Mouse (Mus musculus): ENCODE measurements around the gene Itgb7. TPM values are rescaled to one million over a fixed set of nuclear protein-coding genes. Genes with fewer than 3 reads are reported as not detected.

The Itgb7 gene
- total and polyA plus RNA-seq, 2 experiments from 2014 or later = 1.2 to 2.1 TPM

- Histone ChIP-seq H3K9ac (replicated peaks; ENCODE audit: low read length) (no peak overlapping the region), H3K4me2 (ENCODE audit: low read depth, low read length) (no peak overlapping the region), H3K4me1 (ENCODE audit: insufficient read depth, low read length) (no peaks in the 10 kb centered on the region), H3K27ac (no peak overlapping the region), H3K36me3 (ENCODE audit: insufficient read depth, low read length) (peaks cover 9% of the 10 kb centered on the region; the same call in 1 of the 2 replicates), H3K9me3 (ENCODE audit: low read length) (no peaks in the 10 kb centered on the region), H3K4me3 (ENCODE audit: low read length) (no peak overlapping the region), H3K27me3 (ENCODE audit: insufficient read depth, low read length) (no peaks in the 10 kb centered on the region)
- ATAC-seq (no peak), DNase-seq (ENCODE audit: low spot score) (no peak)
- no peak for TF ChIP-seq CTCF (IDR thresholded peaks at IDR 0.05; ENCODE audit: low read depth)
- WGBS = 60% methylated on average over 6 of the region's 6 CpGs
These were observed 42.9 kb downstream of the Itgb7 start for GRCm38 (mm10) chr15:102188883-102189282.

- no peak overlapping the region for H3K4me2 ChIP-seq (ENCODE audit: low read depth, low read length)
- no peak for DNase-seq (ENCODE audit: low spot score)
- no peak for TF ChIP-seq CTCF (IDR thresholded peaks at IDR 0.05; ENCODE audit: low read depth)
- H3K27ac ChIP-seq = no peak overlapping the region
- H3K36me3 ChIP-seq (ENCODE audit: insufficient read depth, low read length) = peaks cover 9% of the 10 kb centered on the region; the same call in 1 of the 2 replicates
- ATAC-seq = no peak
- no peaks in the 10 kb centered on the region for H3K9me3 ChIP-seq (ENCODE audit: low read length)
- H3K4me3 ChIP-seq (ENCODE audit: low read length) = no peak overlapping the region
- no peak overlapping the region for H3K9ac ChIP-seq (replicated peaks; ENCODE audit: low read length)
- no peaks in the 10 kb centered on the region for H3K4me1 ChIP-seq (ENCODE audit: insufficient read depth, low read length)
- H3K27me3 ChIP-seq (ENCODE audit: insufficient read depth, low read length) = no peaks in the 10 kb centered on the region
- WGBS = 89% methylated on average over 10 of the region's 10 CpGs
These were observed 43.6 kb downstream of the Itgb7 start for GRCm38 (mm10) chr15:102188096-102188495.

GRCm38 (mm10) chr15:102186239-102186638 is 45.5 kb downstream of the Itgb7 start:
- no peak for TF ChIP-seq CTCF (IDR thresholded peaks at IDR 0.05; ENCODE audit: low read depth)
- Histone ChIP-seq H3K27me3 (ENCODE audit: insufficient read depth, low read length) (no peaks in the 10 kb centered on the region), H3K4me3 (ENCODE audit: low read length) (no peak overlapping the region), H3K27ac (no peak overlapping the region), H3K4me1 (ENCODE audit: insufficient read depth, low read length) (no peaks in the 10 kb centered on the region), H3K9me3 (ENCODE audit: low read length) (no peaks in the 10 kb centered on the region), H3K4me2 (ENCODE audit: low read depth, low read length) (no peak overlapping the region), H3K36me3 (ENCODE audit: insufficient read depth, low read length) (peaks cover 9% of the 10 kb centered on the region; the same call in 1 of the 2 replicates), H3K9ac (replicated peaks; ENCODE audit: low read length) (no peak overlapping the region)
- WGBS = 88% methylated on average over 11 of the region's 11 CpGs
- ATAC-seq = no peak
- DNase-seq (ENCODE audit: low spot score) = no peak

GRCm38 (mm10) chr15:102183076-102183475 is 48.7 kb downstream of the Itgb7 start:
- no peaks in the 10 kb centered on the region for H3K9me3 ChIP-seq (ENCODE audit: low read length)
- H3K4me2 ChIP-seq (ENCODE audit: low read depth, low read length) = no peak overlapping the region
- H3K27ac ChIP-seq = no peak overlapping the region
- no peak overlapping the region for H3K9ac ChIP-seq (replicated peaks; ENCODE audit: low read length)
- DNase-seq (ENCODE audit: low spot score) = no peak
- H3K4me1 ChIP-seq (ENCODE audit: insufficient read depth, low read length) = no peaks in the 10 kb centered on the region
- H3K4me3 ChIP-seq (ENCODE audit: low read length) = no peak overlapping the region
- no peak for ATAC-seq
- H3K36me3 ChIP-seq (ENCODE audit: insufficient read depth, low read length) = peaks cover 9% of the 10 kb centered on the region; the same call in 1 of the 2 replicates
- no peak for TF ChIP-seq CTCF (IDR thresholded peaks at IDR 0.05; ENCODE audit: low read depth)
- H3K27me3 ChIP-seq (ENCODE audit: insufficient read depth, low read length) = no peaks in the 10 kb centered on the region
- WGBS = 81% methylated on average over 3 of the region's 3 CpGs

- 82% methylated on average over 14 of the region's 14 CpGs for WGBS
- no peaks in the 10 kb centered on the region for H3K27me3 ChIP-seq (ENCODE audit: insufficient read depth, low read length)
- DNase-seq (ENCODE audit: low spot score) (no peak), ATAC-seq (no peak)
- no peak overlapping the region for H3K9ac ChIP-seq (replicated peaks; ENCODE audit: low read length)
- H3K36me3 ChIP-seq (ENCODE audit: insufficient read depth, low read length) = no peaks in the 10 kb centered on the region
- H3K4me1 ChIP-seq (ENCODE audit: insufficient read depth, low read length) = no peaks in the 10 kb centered on the region
- H3K9me3 ChIP-seq (ENCODE audit: low read length) = no peaks in the 10 kb centered on the region
- H3K4me2 ChIP-seq (ENCODE audit: low read depth, low read length) = no peak overlapping the region
- no peak overlapping the region for H3K4me3 ChIP-seq (ENCODE audit: low read length)
- no peak overlapping the region for H3K27ac ChIP-seq
- no peak for TF ChIP-seq CTCF (IDR thresholded peaks at IDR 0.05; ENCODE audit: low read depth)
These were observed 51.8 kb downstream of the Itgb7 start for GRCm38 (mm10) chr15:102179924-102180323.

GRCm38 (mm10) chr15:102179106-102179505 is 52.6 kb downstream of the Itgb7 start:
- no peaks in the 10 kb centered on the region for H3K36me3 ChIP-seq (ENCODE audit: insufficient read depth, low read length)
- no peak for ATAC-seq
- 79% methylated on average over 9 of the region's 9 CpGs for WGBS
- no peak overlapping the region for H3K9ac ChIP-seq (replicated peaks; ENCODE audit: low read length)
- H3K4me1 ChIP-seq (ENCODE audit: insufficient read depth, low read length) = no peaks in the 10 kb centered on the region
- TF ChIP-seq CTCF (IDR thresholded peaks at IDR 0.05; ENCODE audit: low read depth) = no peak
- no peak for DNase-seq (ENCODE audit: low spot score)
- H3K27ac ChIP-seq = no peak overlapping the region
- H3K4me3 ChIP-seq (ENCODE audit: low read length) = no peak overlapping the region
- H3K9me3 ChIP-seq (ENCODE audit: low read length) = no peaks in the 10 kb centered on the region
- no peak overlapping the region for H3K4me2 ChIP-seq (ENCODE audit: low read depth, low read length)
- H3K27me3 ChIP-seq (ENCODE audit: insufficient read depth, low read length) = no peaks in the 10 kb centered on the region

- H3K36me3 ChIP-seq (ENCODE audit: insufficient read depth, low read length) = no peaks in the 10 kb centered on the region
- no peak overlapping the region for H3K27ac ChIP-seq
- H3K4me1 ChIP-seq (ENCODE audit: insufficient read depth, low read length) = no peaks in the 10 kb centered on the region
- 20% methylated on average over 6 of the region's 6 CpGs for WGBS
- TF ChIP-seq CTCF (IDR thresholded peaks at IDR 0.05; ENCODE audit: low read depth) = peak; percentile 90
- H3K9me3 ChIP-seq (ENCODE audit: low read length) = no peaks in the 10 kb centered on the region
- ATAC-seq (no peak), DNase-seq (ENCODE audit: low spot score) (peak; percentile 79)
- H3K27me3 ChIP-seq (ENCODE audit: insufficient read depth, low read length) = no peaks in the 10 kb centered on the region
- no peak overlapping the region for H3K4me3 ChIP-seq (ENCODE audit: low read length)
- H3K4me2 ChIP-seq (ENCODE audit: low read depth, low read length) = no peak overlapping the region
- H3K9ac ChIP-seq (replicated peaks; ENCODE audit: low read length) = no peak overlapping the region
These were observed 53.5 kb downstream of the Itgb7 start for GRCm38 (mm10) chr15:102178279-102178678.
